ENCODE assay signal across 15 mouse cellular contexts in the genomic region with DNA sequence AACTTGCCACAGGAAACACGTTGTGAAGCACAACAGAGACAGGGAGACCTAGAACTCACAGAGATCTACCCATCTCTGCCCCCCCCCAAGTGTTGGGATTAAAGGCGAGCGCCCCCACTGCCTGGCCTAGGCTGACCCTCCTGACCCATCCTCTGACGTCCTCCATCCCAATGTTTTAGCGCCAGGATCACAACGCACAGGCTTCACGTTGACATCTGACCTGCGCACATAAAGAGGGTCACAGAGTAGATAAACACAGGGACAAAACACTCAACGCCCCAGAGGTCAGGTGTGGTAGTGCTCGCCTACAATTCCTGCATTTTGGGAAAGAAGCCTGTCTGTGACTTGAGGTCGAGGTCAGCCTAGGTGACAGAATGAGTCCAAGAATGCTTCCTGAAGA.
"Had no signal": no experiment of that assay in that cellular context is flagged by ENCODE, and none has a peak within 500 bp of the region (broad histone marks: within the 10 kb centered on the region; RNA-seq: fewer than 3 reads in every experiment).

No protein-coding gene starts in this region.

- H3K4me1 ChIP-seq: neural tube, embryonic 13.5 days; neural tube, embryonic 15.5 days; stomach, embryonic 15.5 days had no signal

- DNase-seq: retina, postnatal 1 day; right cerebral cortex, adult 18-20 months; right cerebral cortex, postnatal 14 days; right cerebral cortex, postnatal 25 days; right cerebral cortex, postnatal 4 days; spleen, adult 18-20 months; thymus, adult 18-20 months; thymus, adult 2 months; thymus, postnatal 14 days; thymus, postnatal 25 days; thymus, postnatal 36 days; thymus, postnatal 4 days had no signal

- H3K27ac ChIP-seq: neural tube, embryonic 13.5 days; neural tube, embryonic 15.5 days; stomach, embryonic 15.5 days had no signal

- H3K4me3 ChIP-seq: neural tube, embryonic 13.5 days; neural tube, embryonic 15.5 days; stomach, embryonic 15.5 days had no signal

- H3K4me2 ChIP-seq: neural tube, embryonic 13.5 days; neural tube, embryonic 15.5 days; stomach, embryonic 15.5 days had no signal

- H3K9me3 ChIP-seq: neural tube, embryonic 13.5 days; neural tube, embryonic 15.5 days; stomach, embryonic 15.5 days had no signal

- H3K9ac ChIP-seq: neural tube, embryonic 13.5 days; neural tube, embryonic 15.5 days; stomach, embryonic 15.5 days had no signal

- H3K27me3 ChIP-seq: neural tube, embryonic 13.5 days; neural tube, embryonic 15.5 days; stomach, embryonic 15.5 days had no signal
